Mouse (Mus musculus): ENCODE measurements around the gene Cnot3.
"Not testable (repeated sequence)": the region's sequence is repeated elsewhere in the genome, so short reads cannot be mapped to it uniquely, and the experiment has no call there.

Gene Cnot3

DNA sequence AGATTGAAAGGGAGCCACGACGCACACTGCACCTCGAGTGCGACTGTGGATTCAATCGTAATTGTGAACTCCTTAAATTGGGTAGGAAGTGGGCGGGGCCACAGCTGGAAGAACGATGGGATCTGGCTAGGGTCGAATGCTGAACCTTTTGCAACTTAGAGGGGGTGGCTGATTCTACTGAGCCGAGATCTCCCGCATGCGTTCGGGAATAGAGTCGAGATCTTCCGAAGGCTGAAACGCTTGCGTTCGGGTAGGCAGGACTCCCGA lies 48.7 kb downstream of the Cnot3 start:
- ATAC-seq (ENCODE audit: insufficient number of reproducible peaks, low FRiP score, low TSS enrichment) = no peak

DNA sequence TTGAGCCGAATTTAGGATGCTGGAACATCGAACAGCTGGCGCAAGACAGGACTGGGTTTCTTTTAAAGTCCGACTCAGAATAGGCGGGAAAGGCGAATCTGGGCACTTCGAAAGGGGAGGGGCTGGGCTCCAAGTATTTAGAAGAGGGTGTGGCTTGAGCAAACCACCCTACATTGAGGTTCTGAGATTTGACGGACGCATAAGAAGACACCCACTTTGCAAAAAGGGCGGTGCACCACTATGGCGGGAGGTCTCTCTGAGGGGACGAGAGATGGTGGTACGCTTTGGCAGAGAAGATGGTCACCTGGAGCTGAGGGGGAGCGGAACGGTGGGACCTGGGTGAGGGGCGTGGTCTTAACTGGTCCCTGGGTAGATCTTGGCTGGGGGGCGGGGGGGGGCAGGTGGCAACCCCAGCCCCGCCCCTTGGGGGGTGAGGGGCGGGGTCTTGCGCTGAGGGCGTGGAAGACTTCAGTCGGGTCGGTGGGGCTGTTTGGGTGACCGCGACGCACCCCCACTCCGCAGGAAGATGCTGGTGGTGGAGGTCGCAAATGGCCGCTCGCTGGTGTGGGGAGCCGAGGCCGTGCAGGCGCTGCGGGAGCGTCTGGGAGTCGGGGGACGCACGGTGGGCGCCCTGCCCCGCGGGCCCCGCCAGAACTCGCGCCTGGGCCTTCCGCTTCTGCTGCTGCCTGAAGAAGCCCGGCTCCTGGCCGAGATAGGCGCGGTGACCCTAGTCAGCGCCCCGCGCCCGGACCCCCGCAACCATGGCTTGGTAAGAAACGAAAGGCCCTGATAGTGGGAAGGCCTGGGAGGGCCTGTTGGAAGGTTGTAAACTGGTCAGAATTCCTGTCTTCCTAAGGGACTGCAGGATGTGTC lies 49.2 kb downstream of the Cnot3 start:
- peak; percentile 4; the same call in 1 of the 2 replicates for ATAC-seq (ENCODE audit: insufficient number of reproducible peaks, low FRiP score, low TSS enrichment)

GRCm38 (mm10) chr7:3694949-3695305 lies 49.9 kb downstream of the Cnot3 start:
- ATAC-seq (ENCODE audit: insufficient number of reproducible peaks, low FRiP score, low TSS enrichment) = not testable (repeated sequence)

- ATAC-seq (ENCODE audit: insufficient number of reproducible peaks, low FRiP score, low TSS enrichment) = no peak
Measured at GRCm38 (mm10) chr7:3698471-3698870, 53.4 kb downstream of the Cnot3 start.

DNA sequence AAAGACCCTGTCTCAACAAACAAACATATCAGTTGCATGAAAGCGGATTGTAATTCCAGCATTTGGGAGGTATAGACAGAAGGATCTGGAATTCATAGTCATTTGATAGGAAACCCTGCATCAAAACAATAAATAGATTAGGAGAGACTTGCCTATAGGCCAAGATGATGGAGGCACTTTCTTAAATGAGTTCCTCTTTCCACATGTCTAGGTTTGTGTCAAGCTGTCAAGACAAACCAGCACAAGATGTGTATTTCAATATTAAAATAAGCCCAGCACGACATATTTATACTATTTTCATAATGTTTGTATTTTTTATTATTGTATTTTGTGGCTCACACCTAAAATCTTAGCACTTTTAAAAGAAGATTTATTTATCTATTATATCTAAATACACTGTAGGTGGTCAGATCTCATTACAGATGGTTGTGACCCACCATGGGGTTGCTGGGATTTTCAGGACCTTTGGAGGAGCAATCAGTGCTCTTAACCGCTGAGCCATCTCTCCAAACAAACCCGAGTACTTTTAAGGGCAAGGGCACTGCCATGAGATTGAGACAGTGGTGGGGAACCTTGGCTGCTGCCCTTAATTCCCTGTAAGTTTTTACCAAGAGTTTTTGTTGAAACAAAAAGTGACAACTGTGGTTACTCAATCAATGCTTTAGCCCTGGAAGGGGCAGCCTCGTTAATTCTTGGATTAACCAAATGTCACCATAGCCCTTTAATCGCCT lies 58.2 kb downstream of the Cnot3 start:
- no peak for ATAC-seq (ENCODE audit: insufficient number of reproducible peaks, low FRiP score, low TSS enrichment)

GRCm38 (mm10) chr7:3703879-3704441 lies 58.9 kb downstream of the Cnot3 start, which contains the start of gene Rps9:
Gene Rps9 (plus strand): TSS chr7:3703993.
- peak; percentile 93 for ATAC-seq (ENCODE audit: insufficient number of reproducible peaks, low FRiP score, low TSS enrichment)

GRCm38 (mm10) chr7:3704475-3704874 lies 59.4 kb downstream of the Cnot3 start:
- peak; percentile 38; the same call in 1 of the 2 replicates for ATAC-seq (ENCODE audit: insufficient number of reproducible peaks, low FRiP score, low TSS enrichment)

DNA sequence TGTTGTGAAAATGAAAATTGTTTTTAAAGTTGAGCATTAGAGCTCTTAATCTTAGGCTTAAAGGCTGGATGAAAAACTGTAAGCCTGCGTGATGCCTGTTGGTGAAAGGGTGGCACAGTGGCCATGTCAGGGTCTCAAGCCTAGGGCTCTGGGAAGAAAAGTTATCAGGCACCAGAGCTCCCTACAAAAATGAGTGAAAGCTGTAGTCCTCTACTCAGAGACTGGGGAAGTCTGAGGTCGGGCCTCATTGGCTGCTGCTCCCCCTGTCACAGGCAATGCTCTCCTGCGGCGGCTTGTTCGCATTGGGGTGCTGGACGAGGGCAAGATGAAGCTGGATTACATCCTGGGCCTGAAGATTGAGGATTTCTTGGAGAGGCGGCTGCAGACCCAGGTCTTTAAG lies 60.4 kb downstream of the Cnot3 start:
- ATAC-seq (ENCODE audit: insufficient number of reproducible peaks, low FRiP score, low TSS enrichment) = not testable (repeated sequence)

GRCm38 (mm10) chr7:3705911-3706310 lies 60.8 kb downstream of the Cnot3 start:
- no peak for ATAC-seq (ENCODE audit: insufficient number of reproducible peaks, low FRiP score, low TSS enrichment)

GRCm38 (mm10) chr7:3706343-3706934 lies 61.4 kb downstream of the Cnot3 start:
- ATAC-seq (ENCODE audit: insufficient number of reproducible peaks, low FRiP score, low TSS enrichment) = no peak

DNA sequence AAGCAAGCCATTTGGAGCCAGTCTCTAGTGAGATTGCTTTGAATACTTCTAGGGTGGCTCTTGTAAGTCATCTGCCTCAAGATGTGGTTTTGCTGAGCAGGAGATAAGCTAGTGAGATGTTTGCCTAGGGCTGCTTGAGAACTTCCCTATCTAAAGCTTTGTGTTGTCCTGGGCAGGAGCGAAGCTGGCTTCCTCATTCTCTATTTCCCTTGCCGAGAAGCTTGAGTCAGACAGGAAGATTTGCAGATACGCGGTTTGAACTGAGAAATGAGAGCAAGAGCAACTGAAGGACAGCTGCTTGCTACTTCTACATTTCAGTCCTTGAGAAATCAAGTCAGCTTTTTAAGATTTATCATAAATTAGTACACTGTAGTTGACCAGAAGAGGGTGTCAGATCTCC lies 62.0 kb downstream of the Cnot3 start:
- no peak for ATAC-seq (ENCODE audit: insufficient number of reproducible peaks, low FRiP score, low TSS enrichment)

GRCm38 (mm10) chr7:3707568-3708413 lies 62.7 kb downstream of the Cnot3 start:
- no peak for ATAC-seq (ENCODE audit: insufficient number of reproducible peaks, low FRiP score, low TSS enrichment)

DNA sequence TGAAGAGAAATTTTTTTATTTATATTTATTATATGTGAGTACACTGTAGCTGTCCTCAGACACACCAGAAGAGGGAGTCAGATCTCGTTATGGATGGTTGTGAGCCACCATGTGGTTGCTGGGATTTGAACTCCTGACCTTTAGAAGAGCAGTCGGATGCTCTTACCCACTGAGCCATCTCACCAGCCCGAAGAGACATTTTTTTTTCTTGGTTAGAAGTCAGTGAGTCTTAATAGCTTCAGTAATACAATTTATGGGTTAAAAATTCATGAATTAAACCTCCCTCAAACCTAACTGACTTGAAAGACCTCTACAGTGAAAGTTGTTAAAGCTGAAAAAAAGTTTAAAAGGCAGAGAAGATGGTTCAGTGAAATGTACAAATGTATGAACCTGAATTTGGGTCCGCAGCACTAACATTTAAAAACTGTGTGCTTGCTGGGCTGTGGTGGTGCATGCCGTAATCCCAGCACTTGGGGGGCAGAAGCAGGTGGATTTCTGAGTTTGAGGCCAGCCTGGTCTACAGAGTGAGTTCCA lies 63.4 kb downstream of the Cnot3 start:
- ATAC-seq (ENCODE audit: insufficient number of reproducible peaks, low FRiP score, low TSS enrichment) = not testable (repeated sequence)

DNA sequence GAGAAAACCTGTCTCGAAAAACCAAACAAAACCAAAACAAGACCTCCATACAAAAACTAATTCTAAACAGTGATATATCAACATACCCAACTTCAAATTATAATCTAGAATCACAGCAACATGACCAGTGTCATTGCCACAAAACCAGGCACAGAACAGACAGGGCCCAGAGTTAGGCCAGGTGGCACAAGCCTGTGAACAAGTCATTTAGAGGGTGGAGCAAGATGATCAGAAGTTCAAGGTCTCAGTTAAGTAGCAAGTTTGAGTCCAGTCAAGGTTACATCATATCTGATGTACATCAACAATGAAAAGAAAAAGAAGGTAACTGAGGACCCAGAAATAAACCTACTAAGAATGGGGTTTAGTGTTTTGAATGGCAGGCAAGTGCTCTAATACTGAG lies 63.9 kb downstream of the Cnot3 start:
- no peak for ATAC-seq (ENCODE audit: insufficient number of reproducible peaks, low FRiP score, low TSS enrichment)

All from cerebellum, adult (tissue).